Mouse (Mus musculus): ENCODE measurements around the gene Sipa1l3.

- TF ChIP-seq POLR2A (IDR thresholded peaks at IDR 0.05; ENCODE audit: low read depth, low read length): no peak
- TF ChIP-seq CTCF (IDR thresholded peaks at IDR 0.05; ENCODE audit: extremely low read depth, insufficient read depth, insufficient read length, insufficient replicate concordance): no peak
Observed at GRCm38 (mm10) chr7:29494854-29495253, 23.6 kb downstream of the Sipa1l3 start.

Measured in spleen, adult 2 months (tissue).